Mouse (Mus musculus) liver, embryonic 13.5 days (tissue): ENCODE measurements around the gene Nfe2l1. TPM values are rescaled to one million over a fixed set of nuclear protein-coding genes. Genes with fewer than 3 reads are reported as not detected.
"Not testable (repeated sequence)": the region's sequence is repeated elsewhere in the genome, so short reads cannot be mapped to it uniquely, and the experiment has no call there.

ENCODE experiments used
- ATAC-seq: fragments of 200-750 bp; cut with Nextera tagmentation; 2 replicates; pipeline ENCODE4 v1.8.0; 2017; ENCODE audit warnings: low read depth, mild to moderate bottlenecking, moderate number of reproducible peaks, moderate library complexity
- DNase-seq: peaks from one replicate; pipeline ENCODE4 v3.0.0; 2022
- H3K27ac ChIP-seq: fragments of 300-500 bp; sonication (generic); 2 replicates; pipeline ENCODE4 v1.5.1; 2015; ENCODE audit warnings: moderate library complexity, mild to moderate bottlenecking, inconsistent platforms
- H3K27me3 ChIP-seq: fragments of 300-500 bp; sonication (generic); 2 replicates; pipeline ENCODE4 v1.6.1; 2015; ENCODE audit warnings: mild to moderate bottlenecking, inconsistent platforms
- H3K36me3 ChIP-seq: fragments of 300-500 bp; sonication (generic); 2 replicates; pipeline ENCODE4 v1.6.1; 2015; ENCODE audit warnings: mild to moderate bottlenecking, inconsistent platforms
- H3K4me1 ChIP-seq: fragments of 300-500 bp; sonication (generic); replicated peaks from 2 replicates; pipeline ENCODE4 v1.6.1; 2015; ENCODE audit warnings: inconsistent platforms
- H3K4me2 ChIP-seq: fragments of 300-500 bp; sonication (generic); 2 replicates; pipeline ENCODE4 v1.6.1; 2015; ENCODE audit warnings: inconsistent platforms, mild to moderate bottlenecking, moderate library complexity
- H3K4me3 ChIP-seq: fragments of 300-500 bp; sonication (generic); replicated peaks from 2 replicates; pipeline ENCODE4 v1.5.1; 2015; ENCODE audit warnings: mild to moderate bottlenecking, inconsistent platforms
- H3K9ac ChIP-seq: fragments of 300-500 bp; sonication (generic); 2 replicates; pipeline ENCODE4 v1.6.1; 2015; ENCODE audit warnings: mild to moderate bottlenecking, inconsistent platforms
- H3K9me3 ChIP-seq: fragments of 300-500 bp; sonication (generic); replicated peaks from 2 replicates; pipeline ENCODE4 v1.6.1; 2016; ENCODE audit warnings: inconsistent platforms
- WGBS: fragments of 180-500 bp; shearing (Covaris S2); methylation state at CpG from one replicate; pipeline ENCODE4 v1.1.7; 2015; ENCODE audit not compliant: insufficient replicate concordance; 5-methylcytosine and 5-hydroxymethylcytosine counted together
- polyA plus RNA-seq: library from polyadenylated mRNA; unstranded; fragments of >200 nt; fragmentation: Nextera tagmentation; extraction: Ambion mirVana; gene quantifications from 2 replicates; pipeline ENCODE4 v1.2.1, GENCODE M21; 2015

Nfe2l1 gene
- polyA plus RNA-seq, 1 experiment from 2014 or later: 19.2 TPM

- no peak for ATAC-seq
- 83% methylated on average over 8 of the region's 8 CpGs for WGBS
- H3K4me1 ChIP-seq: peaks cover 15% of the 10 kb centered on the region
- no peak overlapping the region for H3K9ac ChIP-seq
- no peak for DNase-seq
- no peaks in the 10 kb centered on the region for H3K9me3 ChIP-seq
- H3K4me2 ChIP-seq: no peak overlapping the region
- peaks cover 81% of the 10 kb centered on the region for H3K36me3 ChIP-seq
- H3K4me3 ChIP-seq: no peak overlapping the region
- no peak overlapping the region for H3K27ac ChIP-seq
- H3K27me3 ChIP-seq: no peaks in the 10 kb centered on the region
These were observed 11.5 kb downstream of the Nfe2l1 start for GRCm38 (mm10) chr11:96818128-96818710.

- no peak for ATAC-seq
These were observed 12.8 kb downstream of the Nfe2l1 start for GRCm38 (mm10) chr11:96816979-96817378.

GRCm38 (mm10) chr11:96816494-96816893, 13.3 kb downstream of the Nfe2l1 start:
- ATAC-seq: no peak
- Histone ChIP-seq H3K4me3 (no peak overlapping the region), H3K9me3 (no peaks in the 10 kb centered on the region), H3K9ac (no peak overlapping the region), H3K4me1 (no peaks in the 10 kb centered on the region), H3K4me2 (no peak overlapping the region), H3K27me3 (no peaks in the 10 kb centered on the region), H3K36me3 (peaks cover 77% of the 10 kb centered on the region), H3K27ac (no peak overlapping the region)
- DNase-seq: no peak
- WGBS: 86% methylated on average over 1 of the region's 1 CpGs

More at GRCm38 (mm10) chr11:96816979-96817378, 12.8 kb downstream of the Nfe2l1 start:
- Histone ChIP-seq H3K27ac (no peak overlapping the region), H3K27me3 (no peaks in the 10 kb centered on the region), H3K4me2 (no peak overlapping the region), H3K9me3 (no peaks in the 10 kb centered on the region), H3K36me3 (peaks cover 78% of the 10 kb centered on the region), H3K4me3 (no peak overlapping the region), H3K9ac (no peak overlapping the region), H3K4me1 (peaks cover 3% of the 10 kb centered on the region; the same call in 1 of the 2 replicates)
- DNase-seq: no peak
- 84% methylated on average over 5 of the region's 5 CpGs for WGBS

- 83% methylated on average over 2 of the region's 2 CpGs for WGBS
These were observed 13.9 kb downstream of the Nfe2l1 start for GRCm38 (mm10) chr11:96815895-96816294.

GRCm38 (mm10) chr11:96814443-96814842, 15.3 kb downstream of the Nfe2l1 start:
- Histone ChIP-seq H3K27me3 (no peaks in the 10 kb centered on the region), H3K4me3 (no peak overlapping the region), H3K9me3 (no peaks in the 10 kb centered on the region), H3K36me3 (peaks cover 77% of the 10 kb centered on the region), H3K4me1 (no peaks in the 10 kb centered on the region), H3K4me2 (no peak overlapping the region), H3K27ac (no peak overlapping the region), H3K9ac (no peak overlapping the region)
- ATAC-seq (no peak), DNase-seq (no peak)
- WGBS: 74% methylated on average over 2 of the region's 2 CpGs

More at GRCm38 (mm10) chr11:96815895-96816294, 13.9 kb downstream of the Nfe2l1 start:
- DNase-seq: no peak
- Histone ChIP-seq H3K4me3 (no peak overlapping the region), H3K27me3 (no peaks in the 10 kb centered on the region), H3K4me2 (no peak overlapping the region), H3K9me3 (no peaks in the 10 kb centered on the region), H3K9ac (no peak overlapping the region), H3K36me3 (peaks cover 77% of the 10 kb centered on the region), H3K4me1 (no peaks in the 10 kb centered on the region), H3K27ac (no peak overlapping the region)
- ATAC-seq: no peak

- no peak for DNase-seq
- no peak for ATAC-seq
- Histone ChIP-seq H3K27me3 (no peaks in the 10 kb centered on the region), H3K27ac (no peak overlapping the region), H3K4me3 (no peak overlapping the region), H3K9ac (no peak overlapping the region), H3K4me1 (no peaks in the 10 kb centered on the region), H3K36me3 (peaks cover 77% of the 10 kb centered on the region), H3K9me3 (no peaks in the 10 kb centered on the region), H3K4me2 (no peak overlapping the region)
- WGBS: 87% methylated on average over 5 of the region's 5 CpGs
These were observed 15.8 kb downstream of the Nfe2l1 start for GRCm38 (mm10) chr11:96813920-96814319.

- Histone ChIP-seq H3K36me3 (peaks cover 77% of the 10 kb centered on the region), H3K27ac (no peak overlapping the region), H3K4me2 (no peak overlapping the region), H3K4me1 (no peaks in the 10 kb centered on the region), H3K27me3 (no peaks in the 10 kb centered on the region), H3K4me3 (no peak overlapping the region), H3K9ac (no peak overlapping the region), H3K9me3 (no peaks in the 10 kb centered on the region)
- ATAC-seq (no peak), DNase-seq (no peak)
- 86% methylated on average over 4 of the region's 4 CpGs for WGBS
These were observed 16.3 kb downstream of the Nfe2l1 start for GRCm38 (mm10) chr11:96813455-96813854.

- not testable (repeated sequence) for H3K27me3 ChIP-seq, ATAC-seq, H3K4me3 ChIP-seq, H3K9ac ChIP-seq, H3K4me1 ChIP-seq, H3K4me2 ChIP-seq, H3K27ac ChIP-seq, H3K9me3 ChIP-seq, DNase-seq
- 70% methylated on average over 1 of the region's 1 CpGs for WGBS
- peaks cover 72% of the 10 kb centered on the region for H3K36me3 ChIP-seq
These were observed 18.6 kb downstream of the Nfe2l1 start for GRCm38 (mm10) chr11:96811188-96811587.

- no peaks in the 10 kb centered on the region for H3K27me3 ChIP-seq
- H3K9ac ChIP-seq: no peak overlapping the region
- 84% methylated on average over 6 of the region's 6 CpGs for WGBS
- no peak overlapping the region for H3K27ac ChIP-seq
- no peaks in the 10 kb centered on the region for H3K9me3 ChIP-seq
- DNase-seq (no peak), ATAC-seq (0 out of 2 replicates have a peak, but pooled peaks have one; percentile 12)
- H3K4me3 ChIP-seq: no peak overlapping the region
- H3K4me2 ChIP-seq: no peak overlapping the region
- peaks cover 81% of the 10 kb centered on the region for H3K36me3 ChIP-seq
- H3K4me1 ChIP-seq: no peaks in the 10 kb centered on the region
These were observed 20.1 kb downstream of the Nfe2l1 start for GRCm38 (mm10) chr11:96809562-96810235.

- no peak overlapping the region for H3K4me2 ChIP-seq
- no peaks in the 10 kb centered on the region for H3K9me3 ChIP-seq
- 51% methylated on average over 1 of the region's 1 CpGs for WGBS
- H3K9ac ChIP-seq: no peak overlapping the region
- no peaks in the 10 kb centered on the region for H3K4me1 ChIP-seq
- no peak overlapping the region for H3K4me3 ChIP-seq
- no peak overlapping the region for H3K27ac ChIP-seq
- ATAC-seq: no peak
- H3K36me3 ChIP-seq: peaks cover 89% of the 10 kb centered on the region
- no peak for DNase-seq
- H3K27me3 ChIP-seq: no peaks in the 10 kb centered on the region
These were observed 21.7 kb downstream of the Nfe2l1 start for GRCm38 (mm10) chr11:96808066-96808465.

GRCm38 (mm10) chr11:96805606-96806005, 24.2 kb downstream of the Nfe2l1 start:
- Histone ChIP-seq H3K36me3 (peaks cover 95% of the 10 kb centered on the region), H3K4me2 (no peak overlapping the region), H3K4me3 (no peak overlapping the region), H3K4me1 (no peaks in the 10 kb centered on the region), H3K9me3 (no peaks in the 10 kb centered on the region), H3K9ac (no peak overlapping the region), H3K27me3 (no peaks in the 10 kb centered on the region), H3K27ac (no peak overlapping the region)
- no peak for DNase-seq
- no peak for ATAC-seq
- 66% methylated on average over 5 of the region's 5 CpGs for WGBS

GRCm38 (mm10) chr11:96799511-96799910, 30.3 kb downstream of the Nfe2l1 start:
- Histone ChIP-seq H3K4me2 (no peak overlapping the region), H3K36me3 (peaks cover 82% of the 10 kb centered on the region), H3K27ac (no peak overlapping the region), H3K4me1 (peaks cover 19% of the 10 kb centered on the region), H3K27me3 (no peaks in the 10 kb centered on the region), H3K9me3 (no peaks in the 10 kb centered on the region), H3K9ac (no peak overlapping the region), H3K4me3 (no peak overlapping the region)
- DNase-seq (no peak), ATAC-seq (no peak)
- 73% methylated on average over 2 of the region's 2 CpGs for WGBS
